Mouse (Mus musculus) hindbrain, embryonic 13.5 days (tissue): Measurements from ENCODE around the gene Nedd9. TPM values are rescaled to one million over a fixed set of nuclear protein-coding genes. Genes with fewer than 3 reads are reported as not detected.

ENCODE experiments used
- ATAC-seq: fragments of 200-750 bp; cut with Nextera tagmentation; 2 replicates; pipeline ENCODE4 v1.8.0; 2017; ENCODE audit warnings: moderate TSS enrichment; ENCODE audit not compliant: low FRiP score
- H3K27ac ChIP-seq: fragments of 300-500 bp; sonication (generic); 2 replicates; pipeline ENCODE4 v1.5.1; 2015; ENCODE audit warnings: inconsistent platforms, mild to moderate bottlenecking, moderate library complexity
- H3K27me3 ChIP-seq: fragments of 300-500 bp; sonication (generic); 2 replicates; pipeline ENCODE4 v1.6.1; 2015; ENCODE audit warnings: mild to moderate bottlenecking, inconsistent platforms
- H3K36me3 ChIP-seq: fragments of 300-500 bp; sonication (generic); 2 replicates; pipeline ENCODE4 v1.6.1; 2015; ENCODE audit warnings: mild to moderate bottlenecking, inconsistent platforms
- H3K4me1 ChIP-seq: fragments of 300-500 bp; sonication (generic); replicated peaks from 2 replicates; pipeline ENCODE4 v1.6.1; 2015; ENCODE audit warnings: inconsistent platforms
- H3K4me2 ChIP-seq: fragments of 300-500 bp; sonication (generic); 2 replicates; pipeline ENCODE4 v1.6.1; 2015; ENCODE audit warnings: inconsistent platforms, mild to moderate bottlenecking, moderate library complexity
- H3K4me3 ChIP-seq: fragments of 300-500 bp; sonication (generic); 2 replicates; pipeline ENCODE4 v1.5.1; 2015; ENCODE audit warnings: mild to moderate bottlenecking, inconsistent platforms
- H3K9ac ChIP-seq: fragments of 300-500 bp; sonication (generic); 2 replicates; pipeline ENCODE4 v1.6.1; 2015; ENCODE audit warnings: mild to moderate bottlenecking, inconsistent platforms
- H3K9me3 ChIP-seq: fragments of 300-500 bp; sonication (generic); 2 replicates; pipeline ENCODE4 v1.6.1; 2016; ENCODE audit warnings: inconsistent platforms
- WGBS: fragments of 180-500 bp; shearing (Covaris S2); methylation state at CpG from one replicate; pipeline ENCODE4 v1.1.7; 2015; 5-methylcytosine and 5-hydroxymethylcytosine counted together
- polyA plus RNA-seq: library from polyadenylated mRNA; unstranded; fragments of >200 nt; fragmentation: Nextera tagmentation; extraction: Ambion mirVana; gene quantifications from 2 replicates; pipeline ENCODE4 v1.2.1, GENCODE M21; 2015

Gene Nedd9
- polyA plus RNA-seq, 1 experiment from 2014 or later: 13.3 TPM

GRCm38 (mm10) chr13:41341422-41341821 is 145.7 kb downstream of the Nedd9 start:
- Histone ChIP-seq H3K36me3 (peaks cover 6% of the 10 kb centered on the region; the same call in 1 of the 2 replicates), H3K4me2 (no peak overlapping the region), H3K27me3 (no peaks in the 10 kb centered on the region), H3K4me1 (peaks cover 43% of the 10 kb centered on the region), H3K4me3 (no peak overlapping the region), H3K9me3 (no peaks in the 10 kb centered on the region), H3K9ac (no peak overlapping the region), H3K27ac (no peak overlapping the region)
- 66% methylated on average over 9 of the region's 9 CpGs for WGBS
- no peak for ATAC-seq

GRCm38 (mm10) chr13:41339653-41340351 is 147.4 kb downstream of the Nedd9 start:
- peak; percentile 75 for ATAC-seq
- H3K4me1 ChIP-seq: peaks cover 35% of the 10 kb centered on the region

GRCm38 (mm10) chr13:41339195-41339594 is 148.0 kb downstream of the Nedd9 start:
- Histone ChIP-seq H3K4me1 (peaks cover 37% of the 10 kb centered on the region), H3K9ac (no peak overlapping the region), H3K4me3 (no peak overlapping the region), H3K36me3 (peaks cover 6% of the 10 kb centered on the region; the same call in 1 of the 2 replicates), H3K9me3 (no peaks in the 10 kb centered on the region), H3K27ac (peak overlapping the region; percentile 70), H3K4me2 (no peak overlapping the region), H3K27me3 (no peaks in the 10 kb centered on the region)
- 68% methylated on average over 5 of the region's 5 CpGs for WGBS
- ATAC-seq: 0 out of 2 replicates have a peak, but pooled peaks have one; percentile 43

More at GRCm38 (mm10) chr13:41339653-41340351, 147.4 kb downstream of the Nedd9 start:
- Histone ChIP-seq H3K27me3 (no peaks in the 10 kb centered on the region), H3K4me3 (no peak overlapping the region), H3K9ac (no peak overlapping the region), H3K9me3 (no peaks in the 10 kb centered on the region), H3K36me3 (peaks cover 6% of the 10 kb centered on the region; the same call in 1 of the 2 replicates), H3K4me2 (peak overlapping the region; percentile 15; the same call in 1 of the 2 replicates), H3K27ac (peak overlapping the region; percentile 70)
- 63% methylated on average over 22 of the region's 22 CpGs for WGBS

DNA sequence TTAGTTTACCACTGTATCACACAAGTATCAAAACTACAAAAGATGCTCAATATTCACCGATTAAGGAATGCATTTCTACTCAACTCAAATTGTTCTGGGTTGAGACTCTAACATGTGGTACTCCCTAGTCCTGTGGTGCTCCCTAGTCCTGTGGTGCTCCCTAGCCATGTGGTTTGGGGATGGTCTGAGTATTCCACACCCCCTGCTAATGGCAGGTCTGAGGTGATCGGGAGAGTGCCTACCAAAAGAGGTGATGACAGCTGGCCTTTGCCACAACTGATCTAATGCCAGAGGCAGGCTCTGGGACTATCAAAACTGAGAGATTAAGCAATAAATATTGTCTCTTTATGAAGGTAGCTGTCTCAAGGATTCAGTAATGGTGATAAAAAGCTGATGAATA is 149.8 kb downstream of the Nedd9 start:
- 90% methylated on average over 2 of the region's 2 CpGs for WGBS
- no peaks in the 10 kb centered on the region for H3K9me3 ChIP-seq
- peaks cover 6% of the 10 kb centered on the region; the same call in 1 of the 2 replicates for H3K36me3 ChIP-seq
- H3K4me2 ChIP-seq: no peak overlapping the region
- H3K9ac ChIP-seq: no peak overlapping the region
- H3K27ac ChIP-seq: no peak overlapping the region
- peaks cover 34% of the 10 kb centered on the region for H3K4me1 ChIP-seq
- H3K4me3 ChIP-seq: no peak overlapping the region
- no peaks in the 10 kb centered on the region for H3K27me3 ChIP-seq
- ATAC-seq: no peak

- Histone ChIP-seq H3K9me3 (no peaks in the 10 kb centered on the region), H3K36me3 (peaks cover 6% of the 10 kb centered on the region; the same call in 1 of the 2 replicates), H3K4me1 (peaks cover 32% of the 10 kb centered on the region), H3K4me2 (no peak overlapping the region), H3K27ac (no peak overlapping the region), H3K9ac (no peak overlapping the region), H3K27me3 (no peaks in the 10 kb centered on the region), H3K4me3 (no peak overlapping the region)
- WGBS: 64% methylated on average over 6 of the region's 6 CpGs
- ATAC-seq: no peak
Observed at GRCm38 (mm10) chr13:41336260-41336659, 150.9 kb downstream of the Nedd9 start.

DNA sequence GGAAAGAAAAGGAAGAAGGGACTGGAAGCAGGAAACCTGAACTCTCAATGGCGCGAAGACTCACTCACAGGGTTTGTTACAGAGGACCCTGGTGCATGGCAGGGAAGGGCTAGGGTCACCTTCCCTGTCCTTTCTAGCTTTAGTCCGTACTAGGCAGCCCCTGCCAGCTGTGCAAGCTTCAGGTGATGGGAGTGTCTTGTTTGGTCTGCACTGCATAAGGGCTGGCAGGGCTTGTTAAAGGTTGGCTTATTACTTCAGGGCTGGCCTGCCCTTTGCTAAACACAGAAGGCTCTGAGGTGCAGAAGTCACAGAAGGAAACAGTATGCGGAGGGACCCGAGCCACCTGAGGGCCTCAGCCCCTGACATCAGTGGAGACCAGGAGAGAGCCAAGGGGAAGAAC is 151.4 kb downstream of the Nedd9 start:
- peaks cover 6% of the 10 kb centered on the region; the same call in 1 of the 2 replicates for H3K36me3 ChIP-seq
- H3K4me2 ChIP-seq: no peak overlapping the region
- H3K27me3 ChIP-seq: no peaks in the 10 kb centered on the region
- H3K27ac ChIP-seq: no peak overlapping the region
- no peak overlapping the region for H3K9ac ChIP-seq
- no peaks in the 10 kb centered on the region for H3K9me3 ChIP-seq
- H3K4me3 ChIP-seq: no peak overlapping the region
- H3K4me1 ChIP-seq: peaks cover 36% of the 10 kb centered on the region
- WGBS: 96% methylated on average over 5 of the region's 5 CpGs
- ATAC-seq: no peak

DNA sequence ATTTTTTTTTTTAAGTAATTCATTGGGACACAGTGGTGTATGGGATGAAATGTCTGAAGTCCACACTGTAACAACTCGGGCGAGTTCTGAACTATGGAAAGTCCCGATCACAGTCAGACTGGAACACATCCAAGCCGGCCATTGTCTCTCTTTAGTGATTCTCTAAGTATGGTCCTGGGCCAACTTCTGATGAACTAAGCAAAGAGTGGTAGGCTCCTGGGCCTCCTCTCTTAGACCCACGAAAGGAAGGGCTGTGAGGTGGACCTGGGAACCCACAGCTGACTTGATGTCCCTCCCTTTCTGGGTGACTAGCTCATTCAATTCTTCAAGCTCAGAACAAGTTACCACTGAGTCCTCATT is 152.5 kb downstream of the Nedd9 start:
- no peak for ATAC-seq
- no peaks in the 10 kb centered on the region for H3K9me3 ChIP-seq
- no peaks in the 10 kb centered on the region for H3K27me3 ChIP-seq
- 75% methylated on average over 5 of the region's 5 CpGs for WGBS
- H3K36me3 ChIP-seq: peaks cover 6% of the 10 kb centered on the region; the same call in 1 of the 2 replicates
- no peak overlapping the region for H3K4me2 ChIP-seq
- H3K27ac ChIP-seq: no peak overlapping the region
- H3K4me1 ChIP-seq: peaks cover 35% of the 10 kb centered on the region
- no peak overlapping the region for H3K9ac ChIP-seq
- H3K4me3 ChIP-seq: no peak overlapping the region

DNA sequence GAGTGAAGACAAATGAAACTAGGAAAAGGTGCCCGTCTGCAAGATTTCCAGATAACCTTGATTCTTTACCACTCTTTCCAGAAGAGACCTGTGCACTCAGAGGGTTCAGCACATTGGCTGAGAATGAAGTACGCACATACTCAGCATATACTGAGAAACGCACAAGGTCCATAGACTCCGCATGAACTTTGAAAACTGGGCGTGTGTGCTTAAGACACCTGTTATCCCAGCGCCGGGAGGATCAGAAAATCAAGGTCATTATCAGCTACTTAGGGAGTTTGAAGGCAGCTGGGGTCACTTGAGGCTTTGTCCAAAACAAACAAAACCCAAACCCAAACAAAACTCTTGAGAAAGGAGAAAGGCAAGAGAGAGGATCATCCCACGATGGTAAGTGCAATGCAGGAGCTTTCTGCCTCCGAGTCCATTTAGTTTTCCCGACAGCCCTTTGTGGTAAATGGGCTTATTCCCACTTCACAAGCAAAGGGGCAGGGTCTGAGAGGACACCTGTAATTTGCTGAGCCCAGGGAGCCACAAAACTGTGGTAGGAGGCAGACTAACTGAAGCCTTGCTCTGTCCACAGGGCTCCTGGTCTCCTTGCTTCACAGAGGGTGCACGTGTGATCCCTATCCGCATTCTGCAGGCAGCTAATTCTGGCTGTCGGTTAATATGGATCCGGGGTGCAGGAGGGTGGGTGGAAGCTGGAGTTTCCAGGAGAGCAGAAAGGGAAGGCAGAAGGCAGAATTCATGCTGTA is 153.1 kb downstream of the Nedd9 start:
- no peak overlapping the region for H3K9ac ChIP-seq
- peaks cover 36% of the 10 kb centered on the region for H3K4me1 ChIP-seq
- no peak overlapping the region for H3K4me2 ChIP-seq
- H3K4me3 ChIP-seq: no peak overlapping the region
- 0 out of 2 replicates have a peak overlapping the region, but pooled peaks have one; percentile 40 for H3K27ac ChIP-seq
- H3K27me3 ChIP-seq: no peaks in the 10 kb centered on the region
- no peak for ATAC-seq
- peaks cover 6% of the 10 kb centered on the region; the same call in 1 of the 2 replicates for H3K36me3 ChIP-seq
- H3K9me3 ChIP-seq: no peaks in the 10 kb centered on the region
- WGBS: 85% methylated on average over 14 of the region's 14 CpGs

- H3K36me3 ChIP-seq: no peaks in the 10 kb centered on the region
- peaks cover 45% of the 10 kb centered on the region for H3K4me1 ChIP-seq
- H3K9me3 ChIP-seq: no peaks in the 10 kb centered on the region
- H3K4me3 ChIP-seq: no peak overlapping the region
- no peak for ATAC-seq
- H3K9ac ChIP-seq: no peak overlapping the region
- H3K27me3 ChIP-seq: no peaks in the 10 kb centered on the region
- no peak overlapping the region for H3K27ac ChIP-seq
- H3K4me2 ChIP-seq: no peak overlapping the region
- 80% methylated on average over 7 of the region's 7 CpGs for WGBS
Observed at GRCm38 (mm10) chr13:41331671-41332340, 155.4 kb downstream of the Nedd9 start.

GRCm38 (mm10) chr13:41330589-41331345 is 156.4 kb downstream of the Nedd9 start:
- H3K9ac ChIP-seq: no peak overlapping the region
- H3K27ac ChIP-seq: no peak overlapping the region
- H3K4me3 ChIP-seq: no peak overlapping the region
- H3K36me3 ChIP-seq: no peaks in the 10 kb centered on the region
- 76% methylated on average over 11 of the region's 11 CpGs for WGBS
- H3K4me1 ChIP-seq: peaks cover 42% of the 10 kb centered on the region
- no peak overlapping the region for H3K4me2 ChIP-seq
- H3K27me3 ChIP-seq: no peaks in the 10 kb centered on the region
- no peaks in the 10 kb centered on the region for H3K9me3 ChIP-seq
- no peak for ATAC-seq

GRCm38 (mm10) chr13:41330051-41330450 is 157.1 kb downstream of the Nedd9 start:
- H3K27ac ChIP-seq: no peak overlapping the region
- peaks cover 39% of the 10 kb centered on the region for H3K4me1 ChIP-seq
- no peaks in the 10 kb centered on the region for H3K9me3 ChIP-seq
- H3K4me3 ChIP-seq: no peak overlapping the region
- no peak overlapping the region for H3K4me2 ChIP-seq
- H3K27me3 ChIP-seq: no peaks in the 10 kb centered on the region
- no peak for ATAC-seq
- no peaks in the 10 kb centered on the region for H3K36me3 ChIP-seq
- WGBS: 81% methylated on average over 4 of the region's 4 CpGs
- no peak overlapping the region for H3K9ac ChIP-seq
